Mouse (Mus musculus) G1E-ER4 (cell line): ENCODE data around the gene Myo1d. TPM values are rescaled to one million over a fixed set of nuclear protein-coding genes. Genes with fewer than 3 reads are reported as not detected.

Source experiments
- GATA1 ChIP-seq: IDR thresholded peaks from one replicate; pipeline ENCODE4 v1.8.0; 2012; ENCODE audit warnings: low read length, inconsistent platforms
- polyA plus RNA-seq: library from polyadenylated mRNA; stranded (reverse); fragments of >175 nt; gene quantifications from 2 replicates; pipeline ENCODE4 v1.2.3, GENCODE M21; 2012

The Myo1d gene
- polyA plus RNA-seq, 1 experiment = not detected

GRCm38 (mm10) chr11:80791677-80792432 is 12.0 kb upstream of the Myo1d start:
- no peak for TF ChIP-seq GATA1

DNA sequence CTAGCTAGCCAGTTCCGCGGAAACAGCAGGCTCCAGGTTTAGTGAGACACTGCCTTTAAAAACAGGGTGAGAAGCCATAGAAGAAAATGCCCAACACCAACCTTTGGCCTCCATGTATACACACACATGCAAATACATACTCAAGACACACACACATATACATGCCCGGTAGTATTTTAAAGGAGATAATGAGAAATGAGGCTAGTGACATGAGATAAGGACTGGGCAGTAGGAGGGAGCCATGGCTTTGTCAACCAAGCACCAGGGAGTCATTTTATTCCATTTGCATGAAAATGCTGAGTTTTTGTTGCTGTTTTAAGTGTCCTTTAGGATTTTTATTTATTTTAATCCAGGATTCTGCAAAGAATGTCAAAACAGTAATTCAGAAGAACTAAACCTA is 10.6 kb upstream of the Myo1d start:
- no peak for TF ChIP-seq GATA1

- TF ChIP-seq GATA1 = no peak
These were observed 9.9 kb upstream of the Myo1d start for GRCm38 (mm10) chr11:80789647-80790240.

DNA sequence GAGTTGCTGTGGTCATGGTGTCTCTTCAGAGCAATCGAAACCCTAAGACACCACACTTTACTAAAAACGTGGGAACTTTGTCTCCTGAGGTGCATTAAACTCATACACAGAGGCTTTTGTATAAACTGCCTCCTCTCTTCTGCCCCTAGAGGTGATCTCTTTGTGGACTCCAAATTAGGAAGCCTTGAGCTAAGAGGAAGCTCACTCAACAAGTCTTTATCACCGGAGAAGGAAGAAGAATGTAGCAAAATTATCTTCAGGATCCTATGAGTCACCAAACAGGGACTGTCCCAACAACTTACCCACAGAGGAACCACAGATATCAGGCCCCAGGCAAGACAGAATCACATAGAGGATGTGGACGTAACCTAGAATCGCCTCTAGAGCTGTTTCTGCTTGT is 5.8 kb upstream of the Myo1d start:
- TF ChIP-seq GATA1 = no peak

DNA sequence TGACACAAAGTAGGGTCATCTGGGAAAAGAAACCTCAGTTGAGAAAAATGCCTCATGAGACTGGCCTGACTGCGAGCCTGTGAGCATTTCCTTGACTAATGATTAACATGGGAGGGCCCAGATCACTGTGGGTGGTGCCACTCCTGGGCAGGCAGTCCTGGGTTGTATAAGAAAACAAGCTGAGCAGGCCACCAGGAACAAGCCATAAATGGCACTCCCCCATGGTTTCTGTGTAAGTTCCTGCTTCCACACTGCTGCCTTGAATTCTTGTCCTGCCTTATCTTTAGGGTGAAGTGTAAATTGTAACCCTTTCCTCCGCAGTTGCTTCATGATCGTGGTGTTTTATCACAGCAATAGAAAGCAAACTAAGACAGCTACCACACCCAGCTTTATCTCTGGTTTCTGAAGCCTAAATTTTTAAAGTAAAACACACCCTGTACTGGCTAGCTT is 4.5 kb upstream of the Myo1d start:
- no peak for TF ChIP-seq GATA1

- TF ChIP-seq GATA1 = no peak
These were observed 3.6 kb upstream of the Myo1d start for GRCm38 (mm10) chr11:80783460-80783859.

DNA sequence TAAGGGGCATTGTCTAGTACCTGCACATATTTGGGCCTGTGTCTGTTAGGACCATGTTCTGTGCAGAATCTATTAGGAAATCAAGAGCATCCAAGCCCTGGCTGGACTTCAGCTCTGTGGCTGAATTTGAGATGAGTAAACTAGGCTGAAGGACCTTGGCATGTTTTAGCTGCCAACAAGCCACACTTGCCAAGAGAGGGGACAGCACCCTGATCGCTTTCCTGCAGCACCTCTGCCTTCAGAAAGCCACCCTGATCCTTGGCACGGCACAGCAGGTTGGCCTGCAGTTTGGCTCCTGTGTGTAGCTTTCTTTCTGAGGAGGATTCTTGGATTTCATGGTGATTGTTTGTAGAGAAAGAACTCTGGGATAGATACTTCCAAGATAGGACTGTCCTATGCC is 1.7 kb upstream of the Myo1d start:
- TF ChIP-seq GATA1 = no peak

GRCm38 (mm10) chr11:80778916-80779526 is 804 bp downstream of the Myo1d start:
- TF ChIP-seq GATA1 = no peak

- no peak for TF ChIP-seq GATA1
These were observed 1.7 kb downstream of the Myo1d start for GRCm38 (mm10) chr11:80778157-80778556.

- no peak for TF ChIP-seq GATA1
These were observed 2.1 kb downstream of the Myo1d start for GRCm38 (mm10) chr11:80777708-80778107.

- no peak for TF ChIP-seq GATA1
These were observed 4.3 kb downstream of the Myo1d start for GRCm38 (mm10) chr11:80775535-80775934.

GRCm38 (mm10) chr11:80772595-80773210 is 7.1 kb downstream of the Myo1d start:
- TF ChIP-seq GATA1 = no peak

DNA sequence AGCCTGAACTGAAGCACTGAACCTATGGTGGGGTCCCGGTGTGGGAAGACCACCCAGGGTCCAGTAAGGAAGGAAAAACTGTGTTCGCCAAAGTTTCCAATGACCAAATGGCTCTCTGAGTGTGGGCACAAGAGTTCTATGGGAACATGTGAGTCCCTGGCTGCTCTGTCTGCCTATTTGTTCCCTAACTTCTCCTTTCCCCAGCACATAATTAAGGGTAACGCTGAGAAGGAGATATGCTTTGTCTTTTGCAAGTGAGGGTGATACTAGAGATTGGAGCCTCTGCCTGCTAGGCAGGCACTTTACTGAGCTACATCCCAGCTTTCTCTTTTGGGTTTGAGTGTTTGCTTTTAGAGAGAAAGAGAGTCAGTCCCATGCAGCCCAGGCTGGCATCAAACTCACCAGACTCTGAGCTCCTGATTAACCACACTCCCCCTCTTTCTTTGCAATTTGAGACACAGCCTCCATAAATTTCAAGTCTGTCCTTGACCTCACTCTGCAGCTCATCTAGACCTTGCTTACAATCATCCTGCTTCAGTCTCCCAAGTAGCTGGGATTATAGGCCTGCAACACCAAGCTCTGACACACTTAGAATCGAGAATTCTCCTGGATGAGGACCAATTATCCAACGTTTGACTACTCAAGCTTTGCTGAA is 8.1 kb downstream of the Myo1d start:
- TF ChIP-seq GATA1 = no peak

GRCm38 (mm10) chr11:80771186-80771585 is 8.6 kb downstream of the Myo1d start:
- no peak for TF ChIP-seq GATA1

- no peak for TF ChIP-seq GATA1
These were observed 12.6 kb downstream of the Myo1d start for GRCm38 (mm10) chr11:80767320-80767617.
